Mouse (Mus musculus) layer of hippocampus, postnatal 10 days (tissue): ENCODE measurements at regions not wholly inside any gene's neighbourhood (a gene's known extent, or its start where the extent isn't known, plus 50 kb on each side); places are given as distances from the start of the nearest gene placed in this dataset.

Experiments used
- DNase-seq, 2 experiments: peaks; one replicate each; pipeline ENCODE4 v3.0.0; 2021; ENCODE audit warnings: low spot score in 2 of 2

- no peak for DNase-seq
These were observed 150.8 kb upstream of the Kynu start for GRCm38 (mm10) chr2:43404163-43404967.

GRCm38 (mm10) chr2:43437251-43437650 is 117.9 kb upstream of the Kynu start:
- DNase-seq: no peak

GRCm38 (mm10) chr2:43455158-43455873 is 99.8 kb upstream of the Kynu start:
- no peak for DNase-seq

- no peak for DNase-seq
These were observed 86.0 kb upstream of the Kynu start for GRCm38 (mm10) chr2:43469161-43469560.

- no peak for DNase-seq
These were observed 85.2 kb upstream of the Kynu start for GRCm38 (mm10) chr2:43469893-43470292.

GRCm38 (mm10) chr2:43478494-43478893 is 76.6 kb upstream of the Kynu start:
- DNase-seq: no peak

- DNase-seq: no peak
These were observed 75.3 kb upstream of the Kynu start for GRCm38 (mm10) chr2:43479871-43480270.
